Mouse (Mus musculus) CH12.LX (cell line): ENCODE measurements at regions not wholly inside any gene's neighbourhood (a gene's known extent, or its start where the extent isn't known, plus 50 kb on each side); places are given as distances from the start of the nearest gene placed in this dataset.
A peak's percentile ranks its signal among the peaks of the same experiment; 100 is the strongest.

Experiments
- DNase-seq: peaks from one replicate; pipeline ENCODE4 v3.0.0-alpha.2; 2013; ENCODE audit errors: extremely low read depth
- H3K27ac ChIP-seq: 2 replicates; pipeline ENCODE4 v1.5.1; 2012; ENCODE audit warnings: low read depth, mild to moderate bottlenecking, control low read depth, moderate library complexity; ENCODE audit not compliant: insufficient read depth
- H3K27me3 ChIP-seq: replicated peaks from 2 replicates; pipeline ENCODE3; 2012; ENCODE audit warnings: inconsistent platforms
- H3K36me3 ChIP-seq, 2 experiments: replicated peaks in 1 of 2; 2 replicates each; pipeline versions ENCODE3 to v1.6.1; 2012; ENCODE audit warnings: inconsistent platforms in 1 of 2, low read length in 1 of 2, mild to moderate bottlenecking in 1 of 2, mixed read lengths in 1 of 2, moderate library complexity in 1 of 2; ENCODE audit not compliant: control insufficient read depth in 1 of 2, insufficient read depth in 1 of 2
- H3K4me1 ChIP-seq, 2 experiments: 2 replicates each; pipeline ENCODE4 v1.6.1; 2012; ENCODE audit warnings: inconsistent platforms in 1 of 2, moderate library complexity in 1 of 2; ENCODE audit not compliant: insufficient read depth in 2 of 2, control insufficient read depth in 1 of 2
- H3K4me2 ChIP-seq: 2 replicates; pipeline ENCODE4 v1.6.1; 2012; ENCODE audit warnings: low read depth, mild to moderate bottlenecking, control low read depth; ENCODE audit not compliant: poor library complexity, insufficient read depth, severe bottlenecking
- H3K4me3 ChIP-seq, 3 experiments: fragments of 150-350 bp in 1 of 3; sonication (generic) in 1 of 3; replicated peaks in 1 of 3; 2 replicates each; pipeline versions ENCODE3 to v1.5.1; 2011 to 2012; ENCODE audit warnings: low read depth in 2 of 3, low read length in 2 of 3, mild to moderate bottlenecking in 2 of 3, moderate library complexity in 2 of 3, control low read depth in 1 of 3, improper control_type of control experiment in 1 of 3, inconsistent platforms in 1 of 3, mixed read lengths in 1 of 3; ENCODE audit not compliant: poor library complexity in 1 of 3
- H3K79me2 ChIP-seq: replicated peaks from 2 replicates; pipeline ENCODE4 v1.6.1; 2012; ENCODE audit warnings: mild to moderate bottlenecking, moderate library complexity; ENCODE audit not compliant: control insufficient read depth, poor library complexity, insufficient read depth, severe bottlenecking; ENCODE audit errors: extremely low read depth
- H3K9ac ChIP-seq: 2 replicates; pipeline ENCODE4 v1.6.1; 2012; ENCODE audit warnings: low read depth, mild to moderate bottlenecking, control low read depth, moderate library complexity; ENCODE audit not compliant: insufficient read depth
- H3K9me3 ChIP-seq: replicated peaks from 2 replicates; pipeline ENCODE3; 2012; ENCODE audit warnings: low read length, inconsistent platforms, mixed read lengths
- CHD1 ChIP-seq: IDR thresholded peaks from 2 replicates; pipeline ENCODE4 v1.6.1; 2012; ENCODE audit warnings: low read depth, low read length, improper control_type of control experiment, inconsistent platforms
- CHD2 ChIP-seq: IDR thresholded peaks from 2 replicates; pipeline ENCODE4 v1.6.1; 2011; ENCODE audit warnings: low read length, improper control_type of control experiment
- ELF1 ChIP-seq: IDR thresholded peaks from 2 replicates; pipeline ENCODE4 v1.6.1; 2014; ENCODE audit warnings: low read depth, mild to moderate bottlenecking, inconsistent platforms, low read length, improper control_type of control experiment
- EP300 ChIP-seq: IDR thresholded peaks from 2 replicates; pipeline ENCODE4 v1.6.1; 2011; ENCODE audit warnings: low read length, improper control_type of control experiment
- IRF4 ChIP-seq: IDR thresholded peaks from 2 replicates; pipeline ENCODE4 v1.6.1; 2014; ENCODE audit warnings: low read depth, mild to moderate bottlenecking, inconsistent platforms, low read length, improper control_type of control experiment
- JUN ChIP-seq: IDR thresholded peaks from 2 replicates; pipeline ENCODE4 v1.6.1; 2011; ENCODE audit warnings: low read depth, mild to moderate bottlenecking, low read length, improper control_type of control experiment, moderate library complexity; ENCODE audit not compliant: insufficient read depth
- MAZ ChIP-seq: IDR thresholded peaks from 2 replicates; pipeline ENCODE4 v1.6.1; 2012; ENCODE audit warnings: low read depth, mild to moderate bottlenecking, inconsistent platforms, low read length, improper control_type of control experiment, moderate library complexity
- MYC ChIP-seq: IDR thresholded peaks from 2 replicates; pipeline ENCODE4 v1.6.1; 2011; ENCODE audit warnings: low read depth, mild to moderate bottlenecking, improper control_type of control experiment, low read length
- NRF1 ChIP-seq: IDR thresholded peaks from 2 replicates; pipeline ENCODE4 v1.6.1; 2014; ENCODE audit warnings: low read depth, mild to moderate bottlenecking, inconsistent platforms, low read length, improper control_type of control experiment, moderate library complexity
- TBP ChIP-seq: conservative IDR thresholded peaks from 2 replicates; pipeline ENCODE4 v1.6.1; 2011; ENCODE audit warnings: low read depth, low read length, improper control_type of control experiment
- TCF12 ChIP-seq: IDR thresholded peaks from 2 replicates; pipeline ENCODE4 v1.6.1; 2014; ENCODE audit warnings: low read depth, mild to moderate bottlenecking, inconsistent platforms, low read length, improper control_type of control experiment
- UBTF ChIP-seq: IDR thresholded peaks from 2 replicates; pipeline ENCODE4 v1.6.1; 2012; ENCODE audit warnings: low read depth, mild to moderate bottlenecking, inconsistent platforms, low read length, improper control_type of control experiment, moderate library complexity
- USF1 ChIP-seq: IDR thresholded peaks from 2 replicates; pipeline ENCODE4 v1.6.1; 2014; ENCODE audit warnings: low read depth, mild to moderate bottlenecking, inconsistent platforms, low read length, improper control_type of control experiment
- ZC3H11A ChIP-seq: IDR thresholded peaks from 2 replicates; pipeline ENCODE4 v1.6.1; 2012; ENCODE audit warnings: low read depth, mild to moderate bottlenecking, inconsistent platforms, low read length, improper control_type of control experiment
- ZNF384 ChIP-seq: IDR thresholded peaks from 2 replicates; pipeline ENCODE4 v1.6.1; 2012; ENCODE audit warnings: low read depth, low read length, improper control_type of control experiment, inconsistent platforms
- dilution Hi-C: fragments of 300-500 bp; cut with MboI; formaldehyde crosslinking; loops from 2 replicates; pipeline ENCODE4 v1.14.3; 2020; ENCODE audit warnings: low sequenced_read_pairs; ENCODE audit not compliant: extremely low pct_unique_long_range_greater_than_20kb, extremely low pct_ligation_motif_present
- in situ Hi-C: fragments of 300-500 bp; cut with MboI; formaldehyde crosslinking; loops from 3 replicates; pipeline ENCODE4 v1.14.3; 2019; ENCODE audit warnings: low sequenced_read_pairs, low pct_ligation_motif_present, low pct_unique_long_range_greater_than_20kb, mixed read lengths

- dilution Hi-C loops = no loop called here
- Histone ChIP-seq H3K9ac (no peak overlapping the region), H3K4me2 (no peak overlapping the region)
- no peak for TF ChIP-seq MAZ
- no peak for TF ChIP-seq ZC3H11A
- no peak for TF ChIP-seq IRF4
- TF ChIP-seq CHD1 = no peak
- TF ChIP-seq JUN = no peak
- TF ChIP-seq MYC = no peak
- no peak for TF ChIP-seq TBP
- TF ChIP-seq UBTF = no peak
- no peak for TF ChIP-seq NRF1
- no peak for TF ChIP-seq ZNF384
- no peak for TF ChIP-seq USF1
- TF ChIP-seq CHD2 = no peak
- TF ChIP-seq ELF1 = no peak
- TF ChIP-seq, all 38 proteins: peak for 0
- Histone ChIP-seq H3K27me3 (no peaks in the 10 kb centered on the region), H3K36me3 (no peaks in the 10 kb centered on the region), H3K4me3 (no peak overlapping the region), H3K9me3 (no peaks in the 10 kb centered on the region), H3K4me1 (peaks cover 2 to 13% of the 10 kb centered on the region in 2 experiments; a peak in 2 of 4 replicates), H3K79me2 (no peaks in the 10 kb centered on the region), H3K27ac (no peak overlapping the region)
- no peak for DNase-seq
- in situ Hi-C loops = no loop called here
These were observed 72.1 kb upstream of the Tet2 start for GRCm38 (mm10) chr3:133617036-133617435.

GRCm38 (mm10) chr3:133618491-133618890 lies 73.6 kb upstream of the Tet2 start:
- H3K9me3 ChIP-seq = no peaks in the 10 kb centered on the region
- H3K4me2 ChIP-seq = no peak overlapping the region
- H3K36me3 ChIP-seq = no peaks in the 10 kb centered on the region
- no peak overlapping the region; the same call in 1 of the 2 replicates for H3K9ac ChIP-seq
- peaks cover 8 to 21% of the 10 kb centered on the region in 2 experiments for H3K4me1 ChIP-seq
- DNase-seq = peak; percentile 42
- dilution Hi-C loops (no loop called here), in situ Hi-C loops (no loop called here)
- no peak overlapping the region for H3K27ac ChIP-seq
- H3K79me2 ChIP-seq = no peaks in the 10 kb centered on the region
- no peak overlapping the region for H3K4me3 ChIP-seq
- H3K27me3 ChIP-seq = no peaks in the 10 kb centered on the region
- TF ChIP-seq TCF12 (no peak), EP300 (peak; percentile 29; the same call in 1 of the 2 replicates)
